In the genomic region with DNA sequence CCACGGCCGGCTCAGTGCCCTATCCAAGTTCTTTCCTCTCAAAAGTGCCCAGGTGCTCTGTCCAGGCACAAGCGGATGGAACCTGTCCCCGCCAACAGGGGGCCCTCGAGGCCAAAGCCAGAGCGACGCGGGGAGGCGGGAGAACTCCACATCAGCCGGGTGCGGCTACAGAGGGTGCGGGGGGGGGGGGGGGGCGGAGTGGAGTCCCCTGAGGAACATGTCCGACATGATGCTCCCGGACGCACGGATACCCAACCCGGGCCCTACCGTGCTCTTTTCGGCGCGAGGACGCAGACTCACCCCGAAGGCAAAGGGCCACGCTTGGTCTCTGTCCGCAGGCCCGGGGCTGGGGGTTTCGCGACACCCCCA, we compare ENCODE assay signal across 8 mouse cellular contexts. TPM values are rescaled to one million over a fixed set of nuclear protein-coding genes. Genes with fewer than 3 reads are reported as not detected.
A peak's percentile ranks its signal among the peaks of the same experiment; 100 is the strongest.
DNase-seq lines count a peak whose midpoint lies in the region; ATAC-seq lines count a peak whose summit lies in the region.

No protein-coding gene starts in this region.

- H3K4me3 ChIP-seq in neural tube, embryonic 11.5 days (ENCODE audit: low read depth, low read length) = peak overlapping the region; percentile 61

- H3K4me2 ChIP-seq in neural tube, embryonic 11.5 days (ENCODE audit: low read depth) = peak overlapping the region; percentile 98

- DNase-seq in urinary bladder, adult 18-20 months (ENCODE audit: low spot score in 2 of 2) = peak; percentile 72 to 76
- DNase-seq in urinary bladder, postnatal 10 days (ENCODE audit: low spot score) = no peak
- peak; percentile 88 for DNase-seq in embryo, embryonic 11 days
- DNase-seq in heart, adult 8-10 months (ENCODE audit: low spot score) = peak; percentile 64
- peak; percentile 84 for DNase-seq in kidney, adult 11 months
- DNase-seq in lung, adult 18-20 months = peak; percentile 81 to 88
- DNase-seq in neural tube, embryonic 11.5 days (ENCODE audit: low spot score) = peak; percentile 79
- peak; percentile 41 to 44 for DNase-seq in thymus, postnatal 36 days

- H3K36me3 ChIP-seq in neural tube, embryonic 11.5 days (ENCODE audit: control insufficient read depth, insufficient read depth, low read length) = no peaks in the 10 kb centered on the region

- 1% methylated on average over 22 of the region's 29 CpGs for WGBS in neural tube, embryonic 11.5 days

- peaks cover 20% of the 10 kb centered on the region for H3K27me3 ChIP-seq in neural tube, embryonic 11.5 days (ENCODE audit: control insufficient read depth, insufficient read depth, low read length)

- peak overlapping the region; percentile 61 for H3K9ac ChIP-seq in neural tube, embryonic 11.5 days (ENCODE audit: low read length)

- ATAC-seq in neural tube, embryonic 11.5 days (ENCODE audit: insufficient read depth, low FRiP score, low TSS enrichment) = peak; percentile 77

- no peak overlapping the region for H3K27ac ChIP-seq in neural tube, embryonic 11.5 days (ENCODE audit: low read depth, low read length)

- peaks cover 7% of the 10 kb centered on the region; the same call in 1 of the 2 replicates for H3K4me1 ChIP-seq in neural tube, embryonic 11.5 days (ENCODE audit: control insufficient read depth, insufficient read depth, low read length)

- H3K9me3 ChIP-seq in neural tube, embryonic 11.5 days (ENCODE audit: control insufficient read depth, low read length) = no peaks in the 10 kb centered on the region

RNA-seq across cellular contexts. Expression of a gene that starts 0.4 kb away (rescaled TPM):
- total RNA-seq in heart, adult 8-10 months (2022) = 1 to 10 TPM; 4.4 to 5.4 (median 4.7) TPM
- polyA plus RNA-seq in neural tube, embryonic 11.5 days (2014; fragmentation: Nextera tagmentation; extraction: Ambion mirVana) = 5.1 and 8.0 TPM in 2 replicates
